Mouse (Mus musculus) CH12F3 (cell line): ENCODE results near the gene Olfr330.
"Not testable (repeated sequence)": the region's sequence is repeated elsewhere in the genome, so short reads cannot be mapped to it uniquely, and the experiment has no call there.

Experiments used
- in situ Hi-C: fragments of 300-500 bp; cut with MboI; formaldehyde crosslinking; loops from 2 replicates; pipeline ENCODE4 v1.14.3; 2020; ENCODE audit warnings: low sequenced_read_pairs

Gene Olfr330

DNA sequence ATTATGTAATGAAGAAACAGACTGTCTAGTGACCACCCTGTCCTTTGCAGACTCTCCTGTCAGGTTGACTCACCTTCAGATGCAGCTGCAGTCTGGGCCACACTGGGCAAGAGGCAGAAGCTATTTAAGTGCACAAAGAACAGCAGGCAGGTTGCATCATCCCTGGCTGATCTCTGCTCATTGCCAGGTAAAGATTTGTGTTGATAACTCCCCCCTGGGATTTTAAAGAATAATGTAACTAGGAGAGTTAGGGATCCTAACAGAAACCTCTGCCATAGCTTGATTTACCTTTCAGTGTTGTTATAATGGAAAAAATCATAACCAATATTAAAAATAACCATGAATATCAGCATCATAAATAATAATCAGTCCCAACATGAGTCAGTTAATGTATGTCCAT is at the start of gene Olfr330:
Gene Olfr330, minus strand, starts transcription at position 101 of the 400 bp plus-strand sequence.
- in situ Hi-C loops, result not testable (repeated sequence)

DNA sequence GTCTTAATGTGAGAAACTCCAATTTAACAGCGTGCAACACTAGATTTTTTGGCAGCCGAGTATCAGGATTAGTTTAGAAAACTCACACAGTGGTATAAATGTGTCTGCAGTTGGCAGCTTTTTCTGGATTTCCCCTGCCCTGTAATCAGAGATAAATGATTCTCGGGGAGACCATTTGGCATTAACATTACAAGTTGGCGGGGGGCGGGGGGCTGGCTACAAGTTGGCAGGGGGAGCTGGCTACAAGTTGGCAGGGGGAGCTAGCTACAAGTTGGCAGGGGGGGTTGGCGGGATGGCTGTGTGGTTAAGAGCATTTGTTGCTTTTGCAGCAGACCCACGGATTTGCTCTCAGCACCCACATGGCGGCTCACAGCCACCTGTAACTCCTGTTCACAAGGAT is 44.0 kb upstream of the Olfr330 start:
- in situ Hi-C loops, result no loop called here

DNA sequence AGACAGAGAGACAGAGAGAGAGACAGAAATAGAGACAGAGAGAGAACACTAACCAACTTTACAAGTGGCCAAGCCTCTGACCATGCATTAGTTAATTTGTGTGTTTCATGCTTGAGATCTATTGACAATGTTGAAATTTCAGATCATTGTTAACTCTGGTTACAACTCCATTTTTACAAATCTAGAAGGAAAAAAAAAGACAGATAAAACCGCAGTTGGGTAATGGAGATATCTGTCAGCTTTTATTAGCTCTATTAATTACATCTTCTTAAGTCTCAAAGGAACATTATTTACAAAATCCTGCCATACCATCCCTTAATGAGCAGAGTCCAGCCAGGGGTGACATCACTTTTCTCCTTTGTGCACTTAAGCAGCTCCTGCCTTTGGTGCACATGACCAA is 42.8 kb upstream of the Olfr330 start, which contains the start of gene Olfr325:
Gene Olfr325, plus strand, starts transcription at position 301 of the 400 bp plus-strand sequence.
- in situ Hi-C loops, result no loop called here

DNA sequence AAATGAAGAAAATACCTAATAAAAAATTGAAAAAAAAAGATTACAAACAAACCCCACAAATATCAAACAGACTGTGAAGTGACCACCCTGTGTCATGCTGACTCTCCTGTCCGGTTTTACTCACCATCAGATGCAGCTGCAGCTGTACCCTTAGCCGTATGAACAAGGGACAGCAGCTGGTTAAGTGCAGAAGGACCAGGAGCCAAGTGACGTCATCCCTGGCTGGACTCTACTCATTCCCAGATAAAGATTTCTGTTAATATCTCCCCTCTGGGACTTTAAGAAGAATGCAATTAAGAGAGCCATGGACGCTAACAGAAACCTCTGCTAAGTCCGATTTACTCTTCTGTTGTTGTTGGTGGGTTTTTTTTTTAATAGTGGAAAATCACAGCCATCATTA is 35.8 kb upstream of the Olfr330 start, which contains the start of gene Olfr224:
Gene Olfr224, minus strand, starts transcription at position 149 of the 400 bp plus-strand sequence.
- in situ Hi-C loops, result no loop called here

DNA sequence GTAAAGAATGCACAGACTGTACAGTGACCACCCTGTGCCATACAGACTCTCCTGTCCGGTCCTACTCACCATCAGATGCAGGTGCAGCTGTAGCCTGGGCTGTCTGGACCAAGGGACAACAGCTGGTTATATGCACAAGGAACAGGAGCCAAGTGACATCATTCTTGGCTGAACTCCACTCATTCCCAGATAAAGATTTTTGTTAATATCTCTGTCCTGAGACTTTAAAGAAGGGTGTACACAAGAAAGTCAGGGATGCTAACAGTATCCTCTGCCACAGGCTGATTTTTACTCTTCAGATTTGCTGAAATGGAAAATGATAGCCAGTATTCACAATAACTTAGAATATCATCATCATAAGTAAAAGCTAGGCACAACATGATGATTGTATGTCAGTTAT is 20.9 kb upstream of the Olfr330 start, which contains the start of gene Olfr328:
Gene Olfr328, minus strand, starts transcription at position 101 of the 400 bp plus-strand sequence.
- in situ Hi-C loops, result no loop called here

DNA sequence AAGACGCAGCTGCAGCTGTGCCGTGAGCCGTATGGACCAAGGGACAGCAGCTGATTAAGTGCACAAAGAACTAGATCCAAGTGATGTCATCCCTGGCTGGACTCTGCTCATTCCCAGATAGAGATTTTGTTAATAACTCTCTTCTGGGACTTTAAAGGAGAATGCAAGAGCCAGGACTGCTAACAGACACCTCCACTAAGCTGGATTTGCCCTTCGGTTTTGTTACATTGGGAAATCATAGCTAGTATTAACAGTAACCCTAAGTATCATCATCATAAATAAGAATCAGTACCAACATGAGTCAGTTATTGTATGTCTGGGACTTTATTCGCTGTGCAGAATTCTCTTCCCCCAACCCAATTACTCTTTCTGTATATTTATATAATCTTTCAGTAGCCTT is 11.7 kb upstream of the Olfr330 start, which contains the start of gene Olfr329-ps:
Gene Olfr329-ps, minus strand, starts transcription at position 101 of the 400 bp plus-strand sequence.
- in situ Hi-C loops, result no loop called here

DNA sequence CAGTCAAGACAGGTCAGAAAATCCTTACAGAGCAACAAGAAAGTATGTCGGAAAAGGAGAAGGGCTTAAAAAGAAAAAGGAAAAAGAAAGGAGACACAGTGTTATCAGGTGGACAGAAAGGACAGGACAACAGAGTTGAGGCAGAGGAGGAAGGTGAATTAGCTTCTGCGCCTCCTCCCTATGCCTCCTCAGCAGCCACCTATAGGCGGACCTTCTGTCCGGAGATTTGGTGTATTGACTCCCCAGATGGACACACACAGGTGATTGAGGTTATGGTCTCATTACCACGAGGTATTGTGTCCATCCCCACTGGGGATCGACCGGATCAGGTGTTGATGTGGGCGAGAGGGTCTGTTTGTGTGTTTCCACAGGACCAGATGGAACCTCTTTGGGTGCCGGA is 14.9 kb downstream of the Olfr330 start:
- in situ Hi-C loops, result not testable (repeated sequence)

DNA sequence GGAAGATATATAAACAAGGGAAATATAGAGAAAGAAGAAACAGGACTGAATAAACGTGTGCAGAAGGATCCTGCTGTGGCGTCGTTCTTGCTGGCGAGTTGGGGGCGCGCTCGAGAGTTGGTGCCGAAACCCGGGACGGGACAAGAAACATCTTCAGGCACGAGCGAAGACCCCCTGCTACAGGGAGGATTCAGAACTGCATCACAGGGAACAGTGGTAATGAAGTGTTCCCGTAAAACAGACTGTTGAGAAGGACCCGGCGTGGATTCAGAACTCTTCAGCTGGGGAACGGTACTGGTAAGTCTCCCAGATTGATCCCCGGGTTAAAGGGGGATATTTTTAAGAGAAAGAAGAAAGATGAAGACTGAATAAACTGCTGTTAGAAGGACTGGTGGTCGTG is 15.7 kb downstream of the Olfr330 start:
- in situ Hi-C loops, result not testable (repeated sequence)

DNA sequence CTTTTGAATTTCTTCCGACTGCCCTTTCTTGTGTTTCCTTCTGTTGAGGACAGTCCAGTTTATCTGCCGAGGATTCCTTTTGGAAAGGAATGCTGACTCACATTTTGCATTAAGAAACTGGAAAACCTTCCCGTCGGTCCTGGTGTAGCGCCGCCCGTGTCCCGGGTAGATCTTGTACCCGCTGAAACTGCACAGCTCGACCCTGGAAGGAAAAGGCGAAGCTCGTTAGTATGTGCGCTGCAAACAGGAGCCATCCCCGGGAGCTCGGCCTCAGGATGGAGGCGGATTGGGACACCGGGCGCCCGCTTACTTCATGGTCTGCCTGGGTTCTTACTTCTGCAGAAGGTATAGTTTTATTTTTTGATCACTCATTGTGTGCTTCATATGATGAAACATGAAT is 25.6 kb downstream of the Olfr330 start:
- in situ Hi-C loops, result not testable (repeated sequence)

DNA sequence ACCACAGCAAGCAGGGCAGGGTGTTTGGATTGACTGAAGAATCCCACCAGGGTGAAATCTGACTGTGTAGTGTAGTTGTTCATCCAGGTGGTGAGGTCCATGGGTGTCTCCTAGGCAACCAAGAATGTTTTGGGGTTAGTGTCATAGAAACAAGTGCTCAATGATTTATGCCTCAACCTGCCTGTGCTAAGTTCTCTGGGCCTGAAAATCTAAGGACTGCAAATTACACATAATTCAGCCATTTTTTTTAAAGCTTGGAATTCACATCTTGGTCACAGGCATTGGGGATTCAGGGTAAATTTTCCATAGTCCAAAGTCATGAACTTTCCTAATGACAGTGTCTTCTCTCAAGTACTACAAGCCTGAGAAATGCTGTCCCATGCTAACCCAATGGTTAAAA is 32.2 kb downstream of the Olfr330 start, which contains the start of gene Olfr331:
Gene Olfr331, minus strand, starts transcription at position 101 of the 400 bp plus-strand sequence.
- in situ Hi-C loops, result not testable (repeated sequence)

DNA sequence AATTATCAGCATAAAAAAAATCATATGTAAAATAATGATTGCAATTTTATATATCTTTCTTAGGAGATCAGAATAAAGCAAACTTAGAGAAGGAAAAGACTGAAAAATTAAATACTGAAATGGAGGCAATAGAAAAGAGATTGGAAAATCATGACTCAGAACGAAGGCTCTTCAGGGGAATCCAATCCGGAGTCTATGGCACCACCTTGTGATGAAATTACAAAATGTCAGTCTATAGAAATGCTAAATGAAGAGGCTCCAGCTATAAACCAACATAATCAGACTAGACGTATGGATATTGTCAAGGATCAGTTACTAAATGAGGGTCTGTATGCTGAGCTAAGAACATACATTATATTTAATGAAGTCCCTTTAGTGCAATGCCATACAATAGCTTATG is 35.3 kb downstream of the Olfr330 start:
- in situ Hi-C loops, result no loop called here

DNA sequence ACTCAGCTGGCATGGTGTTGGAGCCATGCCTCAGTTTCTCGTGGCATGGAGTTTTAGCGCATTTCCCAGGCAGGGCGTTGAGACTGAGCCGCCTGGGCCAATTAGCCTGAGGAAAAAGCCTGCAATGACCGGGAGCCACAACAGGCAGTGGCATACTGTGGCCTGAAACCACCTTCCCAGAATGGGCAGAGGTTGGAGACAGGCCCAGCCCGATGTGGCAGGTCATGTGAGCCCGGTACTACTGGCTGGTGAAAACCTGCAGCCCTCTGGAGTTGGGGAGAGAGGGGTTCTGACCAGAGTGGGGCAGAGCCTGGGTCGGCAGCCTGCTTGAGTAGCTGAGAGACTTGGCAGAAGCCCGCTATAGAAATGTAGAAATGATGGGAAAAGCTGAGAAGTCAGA is 35.9 kb downstream of the Olfr330 start:
- in situ Hi-C loops, result no loop called here

DNA sequence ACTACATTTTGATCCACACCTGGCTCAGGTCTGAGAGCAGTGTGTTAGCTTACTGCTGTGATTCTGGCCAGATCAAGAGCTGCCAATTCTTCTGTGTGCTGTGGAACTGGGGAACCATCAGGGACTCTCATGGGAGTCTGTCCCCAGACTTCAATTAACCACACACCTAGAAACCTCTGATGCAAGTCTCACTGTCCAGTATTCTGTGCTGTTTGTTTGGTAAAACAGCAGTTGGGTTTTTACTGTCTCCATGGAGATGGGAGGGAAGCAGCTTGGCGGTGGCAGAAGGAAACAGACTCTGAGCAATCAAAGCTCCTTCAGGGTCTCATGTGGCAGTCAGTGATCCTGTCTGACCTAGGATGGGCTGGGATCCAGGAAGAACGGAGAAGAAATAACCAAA is 42.2 kb downstream of the Olfr330 start, which contains the start of gene Olfr332:
Gene Olfr332, minus strand, starts transcription at position 101 of the 400 bp plus-strand sequence.
- in situ Hi-C loops, result no loop called here
